Mouse (Mus musculus): ENCODE measurements around the gene Prkab2.

DNA sequence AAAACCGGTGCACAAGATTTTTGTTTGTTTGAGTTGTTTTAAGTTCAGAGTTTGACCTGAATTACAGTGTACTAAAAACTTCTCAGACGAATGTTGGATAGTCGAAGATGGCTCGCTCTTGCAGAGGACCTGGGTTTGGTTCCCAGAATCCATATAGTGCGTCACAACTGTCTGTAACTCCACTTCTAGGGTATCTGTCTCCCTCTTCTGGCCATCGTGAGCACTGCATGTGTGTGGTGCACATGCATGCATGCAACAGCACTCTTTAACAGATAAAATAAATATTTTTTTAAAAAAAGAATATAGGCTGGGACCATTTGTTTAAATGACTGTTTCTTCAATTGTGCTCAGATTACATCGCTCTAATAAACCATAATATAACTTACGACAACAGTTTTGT is 3.1 kb upstream of the Prkab2 start:
- TF ChIP-seq EP300 (IDR thresholded peaks at IDR 0.05; ENCODE audit: insufficient read depth, low read depth, low read length) (no peak), CTCF (IDR thresholded peaks at IDR 0.05; ENCODE audit: low read depth, low read length) (peak; percentile 49)

All from ES-Bruce4 (cell line).